Mouse (Mus musculus) adrenal gland (tissue): ENCODE measurements around the gene Krt19.

Source experiments
- intact Hi-C: fragments of 180-260 bp; cut with DNase I; formaldehyde crosslinking; loops from one replicate; pipeline ENCODE4 v1.15.1; 2025

Gene Krt19

DNA sequence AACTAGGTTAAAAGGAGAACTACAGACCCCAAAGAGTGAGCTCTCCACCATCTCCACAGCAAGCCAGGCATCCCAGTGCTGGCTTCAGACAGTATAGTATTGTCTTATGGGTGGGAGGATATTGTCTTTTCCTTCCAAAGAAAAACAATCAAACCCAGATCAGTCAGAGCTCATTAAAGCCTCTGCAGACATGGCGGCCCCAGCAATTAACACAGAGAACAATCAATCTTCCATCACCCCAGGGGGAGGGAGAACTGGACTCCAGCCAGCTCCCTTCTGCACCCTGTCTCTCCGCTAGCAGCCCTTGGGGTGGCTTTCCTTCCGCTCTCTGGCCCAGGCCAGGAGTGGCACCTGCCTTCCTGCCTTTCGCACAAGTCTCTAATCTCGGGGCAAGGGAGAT is 10.8 kb downstream of the Krt19 start:
- intact Hi-C loops: no loop called here

DNA sequence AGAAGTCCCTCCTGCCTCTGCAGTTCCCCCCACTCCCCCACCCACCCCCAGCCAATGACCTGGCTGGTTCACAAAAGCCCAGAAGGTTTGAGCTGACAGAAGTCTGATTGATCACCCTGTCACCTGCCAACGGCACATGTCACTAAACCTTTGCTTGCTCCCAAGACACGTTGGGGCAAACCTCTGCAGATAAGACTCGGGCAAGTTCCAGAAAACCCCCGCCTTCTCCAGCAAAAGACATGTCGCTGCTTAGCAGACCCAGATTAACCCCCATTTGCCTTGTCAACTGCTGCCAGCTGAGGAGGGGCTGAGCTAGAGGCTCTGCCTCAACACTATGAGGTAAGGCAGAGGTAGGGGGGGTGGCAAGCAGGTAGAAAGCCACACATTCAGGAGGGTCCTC is 11.9 kb downstream of the Krt19 start:
- intact Hi-C loops: no loop called here

- intact Hi-C loops: no loop called here
Observed at GRCm38 (mm10) chr11:100135731-100136130, 12.7 kb downstream of the Krt19 start, which contains the start of gene Krt15. Gene Krt15 (minus strand): TSS chr11:100135928.

DNA sequence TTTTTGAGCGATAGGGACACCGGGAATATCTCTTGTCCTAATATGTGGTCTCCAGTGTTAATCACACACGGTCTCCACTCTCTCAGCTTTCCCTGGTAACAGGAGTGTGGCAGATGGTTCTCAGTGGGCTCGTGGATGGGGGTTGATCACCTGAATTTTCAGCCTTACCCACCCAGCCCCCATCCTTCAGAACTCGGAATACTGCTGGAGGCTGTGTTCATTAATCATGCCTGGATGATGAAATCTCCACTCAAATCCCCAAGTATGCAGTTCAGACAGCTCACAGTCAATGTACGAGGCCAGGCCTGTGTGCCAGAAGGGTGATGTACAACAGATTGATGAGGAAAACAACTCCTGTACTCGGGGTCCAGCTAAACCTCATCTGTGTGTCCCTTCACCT is 23.6 kb downstream of the Krt19 start:
- intact Hi-C loops: no loop called here

DNA sequence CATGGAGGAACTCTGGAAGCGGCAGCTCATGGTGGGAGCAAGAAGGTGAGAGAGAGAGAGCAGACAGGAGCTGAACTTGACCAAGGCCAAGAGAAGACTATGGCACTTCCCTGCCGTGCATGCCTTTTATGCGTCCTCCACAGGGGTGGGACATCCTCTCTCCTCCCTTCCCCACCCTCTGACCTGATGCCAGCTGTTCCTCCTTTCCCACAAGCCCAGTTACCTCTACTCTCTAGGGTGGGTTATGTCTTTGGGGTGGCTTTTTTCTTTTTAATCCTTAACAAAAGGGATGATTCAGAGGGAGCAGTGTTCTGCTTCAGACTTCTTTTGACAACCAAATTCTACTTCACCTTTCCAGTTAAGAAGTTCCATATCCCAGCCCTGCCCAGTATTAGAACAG is 27.0 kb downstream of the Krt19 start, which contains the start of gene Krt13:
Krt13 (minus strand) TSS at position 101 of the 400 bp plus-strand sequence.
- intact Hi-C loops: no loop called here

- intact Hi-C loops: no loop called here
Observed at GRCm38 (mm10) chr11:100120331-100120730, 28.1 kb downstream of the Krt19 start.

GRCm38 (mm10) chr11:100113742-100114029 is 34.8 kb downstream of the Krt19 start:
- intact Hi-C loops: no loop called here

GRCm38 (mm10) chr11:100112935-100113741 is 35.3 kb downstream of the Krt19 start:
- intact Hi-C loops: no loop called here

- intact Hi-C loops: no loop called here
Observed at GRCm38 (mm10) chr11:100105576-100106122, 42.8 kb downstream of the Krt19 start, which contains the start of gene Krt36. Gene Krt36 (minus strand): TSS chr11:100105626.

GRCm38 (mm10) chr11:100102693-100103429 is 45.6 kb downstream of the Krt19 start:
- intact Hi-C loops: no loop called here

DNA sequence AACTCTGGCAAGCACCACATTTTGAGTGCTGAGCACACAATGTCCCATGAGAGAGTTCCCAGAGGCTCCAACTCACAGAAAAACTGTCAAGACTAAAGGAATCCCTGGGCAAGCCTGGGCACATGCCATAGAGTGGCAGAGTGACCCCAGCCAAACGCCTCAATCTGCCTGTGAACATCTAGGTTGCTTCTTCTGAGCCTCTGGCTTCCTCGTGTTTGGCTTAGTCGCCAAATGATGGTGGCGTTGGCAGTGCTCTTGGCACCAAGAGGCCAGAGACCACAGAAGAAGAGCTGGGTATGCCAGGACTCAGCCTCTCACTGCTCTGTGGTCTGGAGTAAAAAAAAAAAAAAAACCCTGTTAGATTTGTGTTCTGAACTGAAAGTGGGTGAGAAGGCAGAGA is 48.1 kb downstream of the Krt19 start:
- intact Hi-C loops: no loop called here

- intact Hi-C loops: no loop called here
Observed at GRCm38 (mm10) chr11:100097819-100098218, 50.6 kb downstream of the Krt19 start.

DNA sequence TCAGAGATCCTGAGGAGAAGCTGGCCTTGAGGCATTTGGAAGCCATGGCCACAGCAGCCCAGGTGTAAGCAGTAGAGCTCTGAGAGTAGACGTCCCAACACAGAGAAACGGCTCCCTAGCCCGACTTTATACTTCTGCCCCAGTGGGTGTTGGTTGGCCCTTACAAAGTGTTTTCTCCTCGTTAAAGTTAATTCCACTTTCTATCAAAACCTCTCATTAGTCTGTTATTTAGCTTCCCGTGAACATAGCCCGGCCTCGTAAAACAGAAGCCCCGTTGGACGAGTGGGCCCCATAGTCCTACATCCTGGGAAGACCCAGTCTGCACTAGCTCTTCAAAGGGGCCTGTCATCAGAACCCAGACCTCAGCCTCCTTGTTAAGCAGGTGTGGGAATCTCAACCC is 52.3 kb downstream of the Krt19 start, which contains the start of gene Krt35:
Krt35 (minus strand) TSS at position 101 of the 400 bp plus-strand sequence.
- intact Hi-C loops: no loop called here
